Mouse (Mus musculus): ENCODE results near the gene Prss53.

DNA sequence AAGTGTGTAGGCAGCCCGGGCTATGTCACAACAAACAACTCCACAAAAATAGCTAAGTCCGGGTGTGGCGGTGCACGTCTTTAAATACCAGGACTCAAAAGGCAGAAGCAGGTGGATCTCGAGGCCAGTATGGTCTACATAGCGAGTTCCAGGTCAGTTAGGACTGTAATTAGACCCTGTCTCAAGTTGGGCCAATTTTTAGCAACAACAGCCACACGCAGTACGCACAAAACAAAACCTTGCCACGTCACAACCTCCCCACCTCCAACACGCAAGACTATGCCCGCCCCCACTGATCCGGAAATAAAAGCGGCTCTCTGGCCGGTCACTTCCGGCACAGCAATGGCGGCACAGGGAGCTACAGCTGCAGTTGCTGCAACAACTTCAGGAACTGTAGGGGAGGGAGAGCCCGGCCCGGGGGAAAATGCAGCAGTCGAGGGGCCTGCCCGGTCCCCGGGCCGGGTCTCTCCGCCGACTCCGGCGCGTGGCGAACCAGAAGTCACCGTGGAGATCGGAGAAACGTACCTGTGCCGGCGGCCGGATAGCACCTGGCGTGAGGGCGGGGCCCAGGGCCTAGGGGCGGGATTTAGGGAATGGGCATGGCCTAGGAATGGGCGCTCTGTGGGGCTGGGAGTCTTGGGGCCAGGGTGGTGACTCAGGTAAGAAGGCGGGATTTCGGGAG is 21.6 kb upstream of the Prss53 start, which contains the start of gene Kat8:
- TF ChIP-seq CTCF (IDR thresholded peaks at IDR 0.05; ENCODE audit: low read depth) (no peak), EP300 (IDR thresholded peaks at IDR 0.05; ENCODE audit: low read depth) (0 out of 2 replicates have a peak, but pooled peaks have one; percentile 18)

Data from liver, embryonic 14.5 days (tissue).